Mouse (Mus musculus): ENCODE measurements around the gene Sobp. TPM values are rescaled to one million over a fixed set of nuclear protein-coding genes. Genes with fewer than 3 reads are reported as not detected.

The Sobp gene
- polyA plus RNA-seq (2015; fragmentation: Nextera tagmentation; extraction: Ambion mirVana), result 0.17 and 0.22 TPM in 2 replicates

DNA sequence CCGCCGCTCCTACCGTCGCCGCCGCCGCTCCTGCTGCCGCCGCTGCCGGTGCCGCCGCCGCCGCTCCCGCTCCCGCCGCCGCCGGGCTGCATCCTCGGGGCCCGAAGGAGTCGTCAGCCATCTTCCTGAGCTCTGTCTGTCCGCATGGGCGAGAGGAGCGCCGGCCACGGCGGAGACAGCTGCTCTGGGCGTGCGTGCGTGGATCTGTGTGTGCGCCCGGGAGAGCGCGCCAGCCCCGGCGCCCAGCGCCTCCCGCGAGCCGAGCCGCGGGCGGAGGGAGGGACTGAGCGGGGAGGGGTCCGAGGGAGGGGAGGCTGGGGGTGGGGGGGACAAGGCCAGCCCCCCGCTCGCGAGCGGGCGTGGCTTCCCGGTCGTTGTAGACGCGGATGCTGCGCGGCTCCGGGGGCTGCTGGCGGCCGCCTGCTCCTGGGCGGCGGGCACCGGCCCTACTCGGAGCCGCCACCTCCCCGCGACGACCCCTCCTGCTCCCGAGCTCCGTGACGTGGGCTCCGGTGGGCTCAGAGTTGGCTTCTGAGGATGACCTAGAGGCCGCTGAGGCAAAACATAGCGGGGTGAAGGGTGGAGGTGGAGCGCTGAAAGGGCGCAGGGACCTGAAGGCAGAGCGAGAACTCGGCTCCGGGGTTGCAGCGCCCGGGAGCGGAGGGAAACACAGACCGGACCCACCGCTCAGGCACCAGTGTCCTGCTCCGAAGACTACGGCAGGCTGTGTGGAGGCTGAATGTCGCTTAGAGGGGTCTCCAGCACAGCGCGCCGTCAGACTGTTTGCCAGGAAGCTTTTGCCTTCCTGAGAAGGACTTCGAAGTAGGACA is at the start of gene Sobp, which contains the start of gene 9030612E09Rik:
Sobp (minus strand) TSS at position 205 of the 830 bp plus-strand sequence.
9030612E09Rik (plus strand) TSS at position 379 of the 830 bp plus-strand sequence.
- DNase-seq (ENCODE audit: low spot score), result peak; percentile 19

- no peak for DNase-seq (ENCODE audit: low spot score)
Observed at GRCm38 (mm10) chr10:43223391-43223790, 49.1 kb upstream of the Sobp start.

GRCm38 (mm10) chr10:43221659-43222058 is 47.3 kb upstream of the Sobp start:
- DNase-seq (ENCODE audit: low spot score), result no peak

DNA sequence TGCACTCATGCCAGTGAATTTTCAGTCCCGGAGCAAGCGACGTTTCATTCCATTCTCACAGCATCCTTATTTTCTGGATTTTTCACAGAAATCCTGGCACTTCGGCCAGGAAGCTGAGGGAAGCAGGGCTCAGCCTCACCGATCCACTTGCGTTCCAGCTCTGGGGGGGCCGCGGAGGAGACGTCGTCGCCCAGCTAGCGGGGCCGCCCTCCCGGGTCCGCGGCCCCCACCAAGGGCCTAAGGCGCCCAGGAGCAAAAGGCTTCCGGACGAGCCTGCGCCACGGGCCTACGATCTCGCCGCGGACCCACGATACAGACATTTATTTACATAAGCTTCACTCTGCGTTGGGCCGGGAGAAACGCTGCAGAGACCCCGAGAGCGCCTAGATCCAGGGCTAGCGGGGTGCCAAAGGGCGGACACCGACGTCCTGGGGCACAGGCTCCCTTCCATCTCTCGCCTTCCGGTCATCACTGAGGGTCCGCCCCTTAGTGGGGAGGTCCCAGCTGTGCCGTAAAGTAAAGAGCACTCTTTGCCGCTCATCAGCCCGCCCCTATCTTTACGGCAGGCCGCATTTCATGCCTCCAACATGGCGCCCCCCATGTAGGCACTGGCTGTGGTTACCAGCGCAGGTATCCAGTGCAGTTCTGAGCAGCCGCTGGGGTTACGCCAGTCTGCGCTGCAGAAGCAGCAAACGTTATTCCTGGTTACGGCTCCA is 46.7 kb upstream of the Sobp start, which contains the start of gene Pdss2:
Pdss2 (plus strand) TSS at position 577 of the 716 bp plus-strand sequence.
- peak; percentile 95 for DNase-seq (ENCODE audit: low spot score)

GRCm38 (mm10) chr10:43220479-43220878 is 46.1 kb upstream of the Sobp start:
- DNase-seq (ENCODE audit: low spot score), result peak; percentile 7

- no peak for DNase-seq (ENCODE audit: low spot score)
Observed at GRCm38 (mm10) chr10:43217361-43217900, 43.1 kb upstream of the Sobp start.

DNA sequence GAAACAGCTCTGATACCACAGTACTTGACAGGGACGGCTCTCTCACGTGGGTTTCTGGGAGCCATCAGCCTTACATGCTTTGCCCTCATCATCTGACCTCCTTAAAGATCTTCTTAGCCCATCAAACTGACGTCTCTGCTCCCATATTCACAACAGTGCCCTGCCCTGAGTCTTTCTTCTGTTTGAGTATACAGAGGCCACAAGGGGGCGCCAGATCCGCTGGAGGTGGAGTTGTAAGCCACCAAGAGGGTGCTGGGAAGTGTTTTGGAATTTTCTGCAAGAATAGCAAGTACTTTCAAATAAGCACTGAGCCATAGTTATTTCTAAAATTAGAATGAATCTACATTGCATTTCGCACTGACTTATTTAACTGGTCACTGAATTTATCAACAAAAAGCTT is 37.5 kb upstream of the Sobp start:
- peak; percentile 55 for DNase-seq (ENCODE audit: low spot score)

DNA sequence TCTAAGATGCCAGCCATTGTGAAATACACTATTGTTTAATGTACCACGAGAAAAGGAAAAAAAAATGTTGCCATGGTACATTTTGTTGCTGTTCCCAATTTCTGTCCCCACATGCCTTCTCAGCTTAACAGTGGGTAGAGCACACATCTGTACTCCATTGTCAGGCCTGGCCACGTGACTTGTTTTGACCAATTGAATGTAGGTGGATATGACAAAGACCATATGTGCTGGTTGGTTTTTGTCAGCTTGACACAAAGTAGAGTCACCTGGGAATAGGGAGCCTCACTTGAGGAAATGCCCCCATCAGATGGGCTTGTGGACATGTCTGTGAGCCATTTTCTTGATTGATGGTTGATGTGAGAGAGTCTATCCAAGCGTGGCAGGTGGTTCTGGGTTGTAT is 29.5 kb upstream of the Sobp start:
- no peak for DNase-seq (ENCODE audit: low spot score)

GRCm38 (mm10) chr10:43200206-43200605 is 25.9 kb upstream of the Sobp start:
- no peak for DNase-seq (ENCODE audit: low spot score)

DNA sequence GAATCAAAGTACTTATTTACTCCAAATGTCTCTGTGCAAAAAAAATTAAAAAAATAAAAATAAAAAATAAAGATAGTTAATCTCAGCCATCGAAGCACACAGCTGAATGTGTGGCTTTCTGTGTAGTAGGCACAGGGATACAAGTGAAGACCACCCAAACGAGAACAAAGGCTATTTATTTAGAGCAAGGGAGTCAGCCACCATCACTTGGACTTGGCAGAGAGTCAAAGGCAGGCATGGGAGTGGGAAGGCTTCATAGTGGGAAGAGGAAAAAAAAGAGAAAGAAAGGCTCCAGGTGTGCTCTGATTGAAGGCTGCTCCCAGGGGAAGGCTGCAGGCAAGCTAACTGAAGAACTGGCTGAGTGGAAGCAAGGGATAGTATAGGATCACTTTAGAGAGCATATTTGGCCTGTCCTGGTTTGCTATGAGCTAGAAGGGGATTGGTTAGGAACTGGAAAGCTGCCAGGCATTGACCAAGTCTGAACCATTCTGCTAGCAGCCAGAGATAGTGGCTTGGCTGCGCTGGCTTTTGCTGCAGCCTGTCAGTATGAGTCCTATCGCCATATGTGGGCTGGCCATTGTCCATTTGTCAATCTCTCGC is 6.1 kb upstream of the Sobp start:
- no peak for DNase-seq (ENCODE audit: low spot score)

GRCm38 (mm10) chr10:43175156-43175601 is 849 bp upstream of the Sobp start:
- no peak for DNase-seq (ENCODE audit: low spot score)

- peak; percentile 14 for DNase-seq (ENCODE audit: low spot score)
Observed at GRCm38 (mm10) chr10:43173828-43174325, 453 bp downstream of the Sobp start.

- DNase-seq (ENCODE audit: low spot score), result peak; percentile 3
Observed at GRCm38 (mm10) chr10:43173141-43173827, 1.0 kb downstream of the Sobp start.

DNA sequence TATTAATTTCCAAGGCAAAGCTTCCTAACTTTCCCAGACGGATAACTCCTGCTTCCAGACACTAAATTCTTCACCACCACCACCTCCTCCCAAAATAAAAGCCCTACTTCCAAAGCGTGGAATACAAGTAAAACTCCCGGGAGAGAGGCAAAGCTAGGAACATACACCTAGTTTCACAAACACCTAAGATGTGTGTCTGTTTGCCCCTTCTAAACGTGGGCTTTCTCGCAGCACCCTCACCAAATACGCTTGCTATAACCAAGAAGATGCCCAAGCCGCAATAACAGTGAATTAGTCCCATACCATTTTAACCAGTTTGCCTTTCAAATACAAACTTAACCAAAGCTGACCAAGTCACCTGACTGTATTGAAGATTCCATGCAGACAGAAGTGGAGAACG is 1.8 kb downstream of the Sobp start:
- no peak for DNase-seq (ENCODE audit: low spot score)

- DNase-seq (ENCODE audit: low spot score), result no peak
Observed at GRCm38 (mm10) chr10:43172066-43172465, 2.3 kb downstream of the Sobp start.

- DNase-seq (ENCODE audit: low spot score), result no peak
Observed at GRCm38 (mm10) chr10:43171106-43171505, 3.2 kb downstream of the Sobp start.

DNA sequence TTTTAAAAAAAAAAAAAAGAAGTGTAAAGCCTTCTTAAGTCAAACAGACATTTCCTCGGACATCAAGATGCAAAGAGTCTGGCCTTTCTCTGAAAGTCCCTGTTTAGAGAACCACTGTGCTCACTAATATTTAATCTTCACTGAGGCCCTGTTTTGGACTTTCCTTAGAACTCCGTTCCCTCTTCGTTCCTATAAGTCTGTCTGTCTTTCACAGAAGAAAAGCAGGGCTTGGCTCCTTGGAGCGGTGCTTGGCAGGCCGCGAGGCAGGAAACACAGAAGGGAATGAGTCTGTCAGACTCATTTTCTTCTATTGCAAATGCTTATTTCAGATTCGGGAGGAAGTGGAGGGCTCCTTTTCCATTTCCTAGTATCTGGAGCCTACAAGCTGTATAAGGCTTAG is 5.5 kb downstream of the Sobp start:
- DNase-seq (ENCODE audit: low spot score), result no peak

GRCm38 (mm10) chr10:43166817-43167216 is 7.5 kb downstream of the Sobp start:
- DNase-seq (ENCODE audit: low spot score), result no peak

DNA sequence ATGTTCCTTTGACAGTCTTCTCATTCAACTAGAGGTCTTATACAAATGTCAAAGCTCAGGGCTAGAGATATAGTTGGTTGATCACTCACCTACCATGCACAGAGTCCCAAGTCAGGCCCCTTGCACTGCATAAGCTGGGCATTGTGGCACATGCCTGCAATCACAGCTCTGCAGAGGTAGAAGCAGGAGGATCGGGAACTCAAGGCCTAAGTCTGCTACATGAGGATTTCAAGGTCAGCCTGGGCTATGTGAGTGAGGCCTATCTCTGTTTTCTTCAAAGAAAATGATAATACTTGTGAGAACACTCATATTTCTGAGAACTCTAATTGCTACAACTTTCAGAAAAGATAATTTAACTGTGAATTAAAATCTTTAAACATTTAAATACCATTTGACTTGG is 8.2 kb downstream of the Sobp start:
- no peak for DNase-seq (ENCODE audit: low spot score)

- no peak for DNase-seq (ENCODE audit: low spot score)
Observed at GRCm38 (mm10) chr10:43164406-43164805, 9.9 kb downstream of the Sobp start.

GRCm38 (mm10) chr10:43162318-43162717 is 12.0 kb downstream of the Sobp start:
- DNase-seq (ENCODE audit: low spot score), result no peak
